In genomic region chr8:66415234-66415633, GRCm38 (mm10) we compare ENCODE assay signal across 18 mouse cellular contexts.
"Had no signal": no experiment of that assay in that cellular context is flagged by ENCODE, and none has a peak within 500 bp of the region (broad histone marks: within the 10 kb centered on the region; RNA-seq: fewer than 3 reads in every experiment).

No protein-coding gene starts in this region.

- ATAC-seq: liver, embryonic 12.5 days; midbrain, embryonic 13.5 days; midbrain, embryonic 15.5 days had no signal

- DNase-seq: lung, adult 18-20 months; lung, embryonic 14.5 days; lung, postnatal 10 days; lung, postnatal 4 days; retina, postnatal 1 day; right cerebral cortex, adult 18-20 months; right cerebral cortex, postnatal 25 days; right cerebral cortex, postnatal 4 days; thymus, adult 2 months; thymus, postnatal 25 days had no signal

- H3K4me3 ChIP-seq: liver, embryonic 12.5 days; megakaryocyte, embryonic 14.5 days; midbrain, embryonic 13.5 days; midbrain, embryonic 15.5 days; neural tube, embryonic 12.5 days; stomach, embryonic 15.5 days had no signal

- H3K27ac ChIP-seq: liver, embryonic 12.5 days; liver, embryonic 14.5 days; midbrain, embryonic 13.5 days; midbrain, embryonic 15.5 days; neural tube, embryonic 12.5 days; stomach, embryonic 15.5 days; stomach, postnatal 0 days had no signal
